Mouse (Mus musculus) midbrain, embryonic 14.5 days (tissue): ENCODE data around the gene Jade3. TPM values are rescaled to one million over a fixed set of nuclear protein-coding genes. Genes with fewer than 3 reads are reported as not detected.
A peak's percentile ranks its signal among the peaks of the same experiment; 100 is the strongest.

ENCODE experiments used
- ATAC-seq: fragments of 200-750 bp; cut with Nextera tagmentation; 2 replicates; pipeline ENCODE4 v1.8.0; 2017; ENCODE audit warnings: moderate number of reproducible peaks, moderate library complexity; ENCODE audit not compliant: low FRiP score, low TSS enrichment
- DNase-seq: peaks from one replicate; pipeline ENCODE4 v3.0.0-alpha.2; 2015
- H3K27ac ChIP-seq: fragments of 300-500 bp; sonication (generic); replicated peaks from 2 replicates; pipeline ENCODE4 v1.5.1; 2014; ENCODE audit warnings: mild to moderate bottlenecking, low read depth, low read length, moderate library complexity
- H3K27me3 ChIP-seq: fragments of 300-500 bp; sonication (generic); 2 replicates; pipeline ENCODE4 v1.6.1; 2014; ENCODE audit warnings: low read length, control low read depth, mixed read lengths; ENCODE audit not compliant: control insufficient read depth, insufficient read depth
- H3K36me3 ChIP-seq: fragments of 300-500 bp; sonication (generic); 2 replicates; pipeline ENCODE4 v1.6.1; 2014; ENCODE audit warnings: low read length, control low read depth; ENCODE audit not compliant: control insufficient read depth, insufficient read depth
- H3K4me1 ChIP-seq: fragments of 300-500 bp; sonication (generic); 2 replicates; pipeline ENCODE4 v1.6.1; 2014; ENCODE audit warnings: mild to moderate bottlenecking, antibody characterized with exemption, low read length, control low read depth; ENCODE audit not compliant: control insufficient read depth, insufficient read depth
- H3K4me2 ChIP-seq: fragments of 300-500 bp; sonication (generic); 2 replicates; pipeline ENCODE4 v1.6.1; 2014; ENCODE audit warnings: mild to moderate bottlenecking, low read length, moderate library complexity
- H3K4me3 ChIP-seq: fragments of 300-500 bp; sonication (generic); replicated peaks from 2 replicates; pipeline ENCODE4 v1.5.1; 2014; ENCODE audit warnings: low read depth, low read length
- H3K9ac ChIP-seq: fragments of 300-500 bp; sonication (generic); replicated peaks from 2 replicates; pipeline ENCODE4 v1.6.1; 2014; ENCODE audit warnings: mild to moderate bottlenecking, low read length, moderate library complexity
- H3K9me3 ChIP-seq: fragments of 300-500 bp; sonication (generic); 2 replicates; pipeline ENCODE4 v1.6.1; 2016; ENCODE audit warnings: low read length, control low read depth, mixed read lengths; ENCODE audit not compliant: control insufficient read depth
- WGBS: fragments of 180-500 bp; shearing (Covaris S2); extraction: QIAGEN DNeasy Blood & Tissue Kit; methylation state at CpG from one replicate; pipeline ENCODE4 v1.1.7; 2014; 5-methylcytosine and 5-hydroxymethylcytosine counted together
- polyA plus RNA-seq: library from polyadenylated mRNA; unstranded; fragments of >200 nt; fragmentation: Nextera tagmentation; extraction: Ambion mirVana; gene quantifications from 2 replicates; pipeline ENCODE4 v1.2.1, GENCODE M21; 2014

The Jade3 gene
- polyA plus RNA-seq, 1 experiment from 2014 or later, result 7.8 TPM

DNA sequence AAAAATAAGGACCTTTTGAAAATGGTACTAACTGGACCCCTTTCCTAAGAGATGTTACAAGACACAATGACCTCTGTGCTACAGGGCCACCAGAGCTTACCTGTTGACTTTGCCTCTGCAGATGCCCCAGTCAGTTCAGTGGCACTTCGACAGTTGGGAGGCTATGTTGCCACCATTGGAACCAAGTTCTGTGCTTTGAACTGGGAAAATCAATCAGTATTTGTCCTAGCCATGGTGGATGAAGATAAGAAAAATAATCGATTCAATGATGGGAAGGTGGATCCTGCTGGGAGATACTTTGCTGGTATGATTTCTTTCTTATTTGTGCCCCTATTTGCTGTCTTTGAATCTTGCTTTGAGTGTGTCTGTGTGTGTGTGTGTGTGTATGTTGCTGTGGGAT is 126.7 kb downstream of the Jade3 start:
- H3K4me1 ChIP-seq, result no peaks in the 10 kb centered on the region
- H3K27me3 ChIP-seq, result no peaks in the 10 kb centered on the region
- no peak for ATAC-seq
- H3K9ac ChIP-seq, result no peak overlapping the region
- H3K9me3 ChIP-seq, result no peaks in the 10 kb centered on the region
- H3K27ac ChIP-seq, result no peak overlapping the region
- DNase-seq, result no peak
- no peak overlapping the region for H3K4me2 ChIP-seq
- no peaks in the 10 kb centered on the region for H3K36me3 ChIP-seq
- WGBS, result 83% methylated on average over 2 of the region's 2 CpGs
- no peak overlapping the region for H3K4me3 ChIP-seq

DNA sequence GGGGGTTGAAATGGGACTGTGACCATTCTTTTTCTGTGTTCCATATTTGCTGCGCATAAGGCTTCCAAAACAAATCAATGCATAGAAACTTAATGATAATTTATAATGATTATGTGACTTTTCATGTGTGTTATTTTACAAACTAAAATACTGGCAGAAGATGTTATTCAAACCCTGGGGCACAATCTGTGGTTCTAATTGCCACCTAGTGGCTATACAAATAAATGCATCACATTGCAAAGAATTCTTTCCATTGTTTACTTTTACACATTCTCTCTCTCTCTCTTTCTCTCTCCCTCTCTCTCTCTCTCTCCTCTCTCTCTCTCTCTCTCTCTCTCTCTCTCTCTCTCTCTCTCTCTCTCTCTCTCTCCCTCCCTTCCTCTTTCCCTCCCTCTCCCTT is 136.4 kb downstream of the Jade3 start:
- Histone ChIP-seq H3K9me3 (no peaks in the 10 kb centered on the region), H3K27ac (no peak overlapping the region), H3K9ac (no peak overlapping the region), H3K4me3 (no peak overlapping the region), H3K4me1 (no peaks in the 10 kb centered on the region), H3K4me2 (no peak overlapping the region), H3K27me3 (no peaks in the 10 kb centered on the region), H3K36me3 (no peaks in the 10 kb centered on the region)
- 51% methylated on average over 1 of the region's 1 CpGs for WGBS
- ATAC-seq (no peak), DNase-seq (peak; percentile 49)

GRCm38 (mm10) chrX:20563941-20564340 is 138.5 kb downstream of the Jade3 start:
- 74% methylated on average over 4 of the region's 4 CpGs for WGBS

More at GRCm38 (mm10) chrX:20563941-20564340, 138.5 kb downstream of the Jade3 start:
- H3K36me3 ChIP-seq, result no peaks in the 10 kb centered on the region
- no peak for DNase-seq
- ATAC-seq, result no peak
- H3K9ac ChIP-seq, result no peak overlapping the region
- no peaks in the 10 kb centered on the region for H3K27me3 ChIP-seq
- H3K27ac ChIP-seq, result no peak overlapping the region
- H3K4me3 ChIP-seq, result no peak overlapping the region
- no peaks in the 10 kb centered on the region for H3K4me1 ChIP-seq
- H3K9me3 ChIP-seq, result no peaks in the 10 kb centered on the region
- no peak overlapping the region for H3K4me2 ChIP-seq

Other genes starting within 250 kb of the Jade3 start
- 11.1 and 12.2 TPM in 2 replicates for gene Slc9a7, start 133.9 kb upstream of the Jade3 start, polyA plus RNA-seq
- gene Rp2, start 61.2 kb upstream of the Jade3 start, polyA plus RNA-seq, result 11.1 and 18.0 TPM in 2 replicates
- gene Rgn, start 124.1 kb downstream of the Jade3 start, polyA plus RNA-seq, result 0.49 and 0.86 TPM in 2 replicates
- 54.8 and 57.0 TPM in 2 replicates for gene Rbm10, start 191.8 kb downstream of the Jade3 start, polyA plus RNA-seq
- gene Ndufb11, start 191.9 kb downstream of the Jade3 start, polyA plus RNA-seq, result 223 and 258 TPM in 2 replicates
- 306 and 398 TPM in 2 replicates for gene Uba1, start 232.6 kb downstream of the Jade3 start, polyA plus RNA-seq